Mouse (Mus musculus) heart, adult 2 months (tissue): ENCODE measurements around the gene Pxylp1.

ENCODE experiments used
- CTCF ChIP-seq: fragments of 200-600 bp; IDR thresholded peaks from 2 replicates; pipeline ENCODE4 v1.8.1; 2022; ENCODE audit warnings: antibody characterized with exemption, mild to moderate bottlenecking, moderate library complexity
- EP300 ChIP-seq: fragments of 200-500 bp; IDR thresholded peaks from 2 replicates; pipeline ENCODE4 v1.6.1; 2011; ENCODE audit warnings: low read depth, low read length, control low read depth; ENCODE audit not compliant: insufficient read depth
- POLR2A ChIP-seq: fragments of 200-500 bp; IDR thresholded peaks from 2 replicates; pipeline ENCODE4 v1.6.1; 2011; ENCODE audit warnings: mild to moderate bottlenecking, low read depth, low read length, control low read depth; ENCODE audit not compliant: insufficient read depth

- no peak for TF ChIP-seq CTCF
- TF ChIP-seq POLR2A, result no peak
- no peak for TF ChIP-seq EP300
These were observed 58.9 kb downstream of the Pxylp1 start for GRCm38 (mm10) chr9:96833606-96834005.
